Mouse (Mus musculus) hindbrain, embryonic 16.5 days (tissue): ENCODE results near the gene Ubqln1. TPM values are rescaled to one million over a fixed set of nuclear protein-coding genes. Genes with fewer than 3 reads are reported as not detected.

Experiments used
- ATAC-seq: fragments of 200-750 bp; cut with Nextera tagmentation; 2 replicates; pipeline ENCODE4 v1.8.0; 2017; ENCODE audit warnings: moderate TSS enrichment, moderate library complexity
- H3K27ac ChIP-seq: fragments of 300-500 bp; sonication (generic); 2 replicates; pipeline ENCODE4 v1.5.1; 2014; ENCODE audit warnings: low read depth, mild to moderate bottlenecking, control low read depth, low read length, moderate library complexity
- H3K27me3 ChIP-seq: fragments of 300-500 bp; sonication (generic); replicated peaks from 2 replicates; pipeline ENCODE4 v1.6.1; 2014; ENCODE audit warnings: low read length; ENCODE audit not compliant: control insufficient read depth, insufficient read depth
- H3K36me3 ChIP-seq: fragments of 300-500 bp; sonication (generic); 2 replicates; pipeline ENCODE4 v1.6.1; 2014; ENCODE audit warnings: mild to moderate bottlenecking, low read length, moderate library complexity, mixed read lengths; ENCODE audit not compliant: control insufficient read depth, insufficient read depth
- H3K4me1 ChIP-seq: fragments of 300-500 bp; sonication (generic); 2 replicates; pipeline ENCODE4 v1.6.1; 2014; ENCODE audit warnings: low read depth, low read length; ENCODE audit not compliant: control insufficient read depth, insufficient read depth
- H3K4me2 ChIP-seq: fragments of 300-500 bp; sonication (generic); 2 replicates; pipeline ENCODE4 v1.6.1; 2014; ENCODE audit warnings: mild to moderate bottlenecking, low read length, control low read depth, moderate library complexity
- H3K4me3 ChIP-seq: fragments of 300-500 bp; sonication (generic); 2 replicates; pipeline ENCODE4 v1.5.1; 2014; ENCODE audit warnings: mild to moderate bottlenecking, low read length, control low read depth, moderate library complexity
- H3K9ac ChIP-seq: fragments of 300-500 bp; sonication (generic); 2 replicates; pipeline ENCODE4 v1.6.1; 2014; ENCODE audit warnings: low read depth, mild to moderate bottlenecking, control low read depth, low read length, moderate library complexity
- H3K9me3 ChIP-seq: fragments of 300-500 bp; sonication (generic); 2 replicates; pipeline ENCODE4 v1.6.1; 2014; ENCODE audit warnings: mild to moderate bottlenecking, low read length, moderate library complexity; ENCODE audit not compliant: control insufficient read depth
- WGBS: fragments of 180-500 bp; shearing (Covaris S2); extraction: QIAGEN DNeasy Blood & Tissue Kit; methylation state at CpG from one replicate; pipeline ENCODE4 v1.1.7; 2014; 5-methylcytosine and 5-hydroxymethylcytosine counted together
- polyA plus RNA-seq: library from polyadenylated mRNA; unstranded; fragments of >200 nt; fragmentation: Nextera tagmentation; extraction: Ambion mirVana; gene quantifications from 2 replicates; pipeline ENCODE4 v1.2.1, GENCODE M21; 2015

Gene Ubqln1
- polyA plus RNA-seq, 1 experiment from 2014 or later = 129 TPM

DNA sequence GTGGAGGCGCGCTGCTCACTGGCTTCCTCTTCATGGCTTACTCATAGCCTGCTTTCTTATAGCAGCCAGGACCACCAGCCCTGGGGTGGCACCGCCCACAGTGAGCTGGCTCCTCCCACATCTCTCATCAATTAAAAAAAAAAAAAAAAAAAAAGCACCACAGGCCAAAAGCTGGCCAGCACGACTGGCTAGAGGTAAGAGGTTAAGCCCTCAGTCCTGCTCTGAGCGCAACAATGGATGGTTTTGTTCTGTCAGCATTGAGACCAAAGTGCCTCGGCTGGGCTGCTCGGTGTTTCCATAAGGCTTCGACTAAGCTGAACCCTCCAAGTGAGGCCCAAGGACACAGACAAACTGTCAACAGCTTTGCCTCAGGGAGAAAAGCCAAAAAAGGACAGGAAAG, 10.2 kb upstream of the Ubqln1 start:
- Histone ChIP-seq H3K27ac (no peak overlapping the region), H3K4me3 (no peak overlapping the region), H3K9me3 (0 out of 2 replicates have a peak, but pooled peaks cover 3% of the 10 kb centered on the region), H3K4me1 (no peaks in the 10 kb centered on the region), H3K36me3 (no peaks in the 10 kb centered on the region), H3K27me3 (no peaks in the 10 kb centered on the region), H3K4me2 (no peak overlapping the region), H3K9ac (no peak overlapping the region)
- WGBS = 67% methylated on average over 8 of the region's 8 CpGs
- no peak for ATAC-seq

DNA sequence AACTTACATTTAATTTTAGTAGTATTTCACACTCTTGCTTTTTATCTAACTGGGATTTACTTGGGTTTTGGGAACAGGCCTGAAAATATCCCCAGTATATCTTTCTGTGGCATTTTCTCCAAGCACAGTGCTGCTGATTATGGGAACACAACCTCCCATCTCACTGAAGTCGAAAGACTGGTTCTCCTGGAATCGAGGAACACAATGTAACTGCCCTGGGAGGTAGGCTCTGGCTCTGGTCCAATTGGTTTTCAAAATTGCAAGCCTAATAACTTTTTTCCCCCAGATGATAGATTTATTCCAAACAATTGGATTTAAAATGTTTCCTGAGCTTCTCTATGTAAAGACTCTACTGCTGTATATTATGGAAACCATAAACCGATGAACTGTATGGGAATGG, 4.8 kb upstream of the Ubqln1 start:
- no peak overlapping the region for H3K4me3 ChIP-seq
- peaks cover 6% of the 10 kb centered on the region for H3K4me1 ChIP-seq
- H3K27ac ChIP-seq = no peak overlapping the region
- ATAC-seq = no peak
- H3K36me3 ChIP-seq = no peaks in the 10 kb centered on the region
- no peak overlapping the region for H3K9ac ChIP-seq
- H3K27me3 ChIP-seq = no peaks in the 10 kb centered on the region
- H3K9me3 ChIP-seq = no peaks in the 10 kb centered on the region
- WGBS = 91% methylated on average over 3 of the region's 3 CpGs
- H3K4me2 ChIP-seq = no peak overlapping the region

- H3K9ac ChIP-seq = no peak overlapping the region
- H3K4me3 ChIP-seq = no peak overlapping the region
- no peaks in the 10 kb centered on the region for H3K9me3 ChIP-seq
- ATAC-seq = no peak
- no peaks in the 10 kb centered on the region for H3K27me3 ChIP-seq
- no peak overlapping the region for H3K4me2 ChIP-seq
- no peak overlapping the region for H3K27ac ChIP-seq
- WGBS = 96% methylated on average over 2 of the region's 2 CpGs
- peaks cover 23% of the 10 kb centered on the region for H3K4me1 ChIP-seq
- no peaks in the 10 kb centered on the region for H3K36me3 ChIP-seq
These were observed 2.1 kb upstream of the Ubqln1 start for GRCm38 (mm10) chr13:58217536-58217935.

- H3K9me3 ChIP-seq = no peaks in the 10 kb centered on the region
- H3K4me1 ChIP-seq = peaks cover 28% of the 10 kb centered on the region
- no peaks in the 10 kb centered on the region for H3K27me3 ChIP-seq
- H3K4me3 ChIP-seq = peak overlapping the region; percentile 100
- no peaks in the 10 kb centered on the region for H3K36me3 ChIP-seq
- peak overlapping the region; percentile 90 for H3K4me2 ChIP-seq
- 93% methylated on average over 9 of the region's 9 CpGs for WGBS
- H3K9ac ChIP-seq = peak overlapping the region; percentile 99
- no peak overlapping the region; the same call in 1 of the 2 replicates for H3K27ac ChIP-seq
- no peak for ATAC-seq
These were observed 942 bp upstream of the Ubqln1 start for GRCm38 (mm10) chr13:58216395-58216794.

DNA sequence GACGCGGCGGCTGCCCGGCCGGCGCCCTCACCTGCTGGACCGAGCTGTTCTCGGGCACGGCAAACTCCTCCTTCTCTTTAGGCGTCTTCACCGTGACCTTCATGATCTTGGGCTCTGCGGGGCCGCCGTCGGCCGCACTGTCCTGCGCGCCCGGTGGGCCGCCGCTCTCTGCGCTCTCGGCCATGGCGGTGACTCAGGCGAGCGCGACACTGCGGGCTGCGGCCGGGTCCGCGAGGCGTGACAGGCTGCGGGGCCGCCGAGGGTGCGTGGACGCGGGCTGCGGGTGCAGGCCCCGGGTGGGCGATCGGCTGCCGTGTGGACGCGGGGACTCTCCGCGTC, 231 bp downstream of the Ubqln1 start:
- H3K9ac ChIP-seq = peak overlapping the region; percentile 99
- H3K36me3 ChIP-seq = no peaks in the 10 kb centered on the region
- H3K9me3 ChIP-seq = no peaks in the 10 kb centered on the region
- peak overlapping the region; percentile 96 for H3K27ac ChIP-seq
- peak; percentile 82; the same call in 1 of the 2 replicates for ATAC-seq
- WGBS = 0% methylated on average over 29 of the region's 48 CpGs
- peak overlapping the region; percentile 90 for H3K4me2 ChIP-seq
- peaks cover 31% of the 10 kb centered on the region for H3K4me1 ChIP-seq
- no peaks in the 10 kb centered on the region for H3K27me3 ChIP-seq
- H3K4me3 ChIP-seq = peak overlapping the region; percentile 100

GRCm38 (mm10) chr13:58214346-58215252, 854 bp downstream of the Ubqln1 start:
- H3K9me3 ChIP-seq = no peaks in the 10 kb centered on the region

GRCm38 (mm10) chr13:58213801-58214200, 1.7 kb downstream of the Ubqln1 start:
- Histone ChIP-seq H3K4me3 (peak overlapping the region; percentile 100), H3K27me3 (no peaks in the 10 kb centered on the region), H3K9me3 (no peaks in the 10 kb centered on the region), H3K4me1 (peaks cover 31% of the 10 kb centered on the region), H3K9ac (peak overlapping the region; percentile 17; the same call in 1 of the 2 replicates), H3K4me2 (peak overlapping the region; percentile 90), H3K27ac (no peak overlapping the region), H3K36me3 (no peaks in the 10 kb centered on the region)
- no peak for ATAC-seq
- 65% methylated on average over 8 of the region's 8 CpGs for WGBS

More at GRCm38 (mm10) chr13:58214346-58215252, 854 bp downstream of the Ubqln1 start:
- Histone ChIP-seq H3K9ac (peak overlapping the region; percentile 99), H3K36me3 (no peaks in the 10 kb centered on the region), H3K27ac (peak overlapping the region; percentile 96), H3K4me2 (peak overlapping the region; percentile 90), H3K4me3 (peak overlapping the region; percentile 100), H3K27me3 (no peaks in the 10 kb centered on the region), H3K4me1 (peaks cover 31% of the 10 kb centered on the region)
- WGBS = 3% methylated on average over 38 of the region's 49 CpGs
- ATAC-seq = peak; percentile 53

DNA sequence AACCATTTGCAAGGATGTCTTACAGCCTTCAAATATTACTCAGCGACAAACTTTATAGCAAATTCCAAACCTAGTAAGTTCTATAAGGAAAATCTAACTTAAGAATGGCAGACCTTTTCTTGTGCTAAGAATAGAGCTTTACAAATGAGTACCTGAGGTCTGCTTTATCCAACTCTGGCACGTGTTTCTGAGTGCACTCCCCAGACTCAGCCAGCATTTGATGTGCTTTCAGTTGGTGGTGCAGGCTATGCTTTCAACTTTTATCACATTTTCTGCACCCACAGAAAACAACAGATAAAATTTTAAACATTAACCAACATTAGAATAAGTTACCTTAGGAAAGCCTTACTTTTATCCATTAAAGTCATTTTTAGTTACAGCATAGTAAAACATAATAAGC, 2.9 kb downstream of the Ubqln1 start:
- Histone ChIP-seq H3K27ac (no peak overlapping the region), H3K9me3 (no peaks in the 10 kb centered on the region), H3K36me3 (no peaks in the 10 kb centered on the region), H3K27me3 (no peaks in the 10 kb centered on the region), H3K4me1 (peaks cover 31% of the 10 kb centered on the region), H3K4me3 (no peak overlapping the region), H3K4me2 (no peak overlapping the region), H3K9ac (no peak overlapping the region)
- 82% methylated on average over 2 of the region's 2 CpGs for WGBS
- no peak for ATAC-seq

DNA sequence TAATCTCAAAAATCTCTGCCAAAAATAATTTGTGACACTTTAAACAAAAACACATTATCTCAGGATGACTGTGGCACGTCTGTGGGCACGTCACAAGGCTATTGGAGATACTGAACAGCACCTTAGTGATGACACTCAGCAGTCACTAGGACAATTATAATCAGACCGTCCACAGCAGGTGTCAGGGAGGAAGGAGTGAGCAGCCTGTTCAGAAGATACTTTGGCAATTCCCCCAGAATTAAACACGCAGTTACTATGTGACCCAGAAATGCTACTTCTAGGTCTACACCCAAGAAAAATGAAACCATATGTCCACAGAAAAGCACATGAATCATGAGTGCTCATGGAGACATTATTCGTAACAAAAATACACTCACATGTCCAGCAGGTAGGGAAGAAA, 5.0 kb downstream of the Ubqln1 start:
- Histone ChIP-seq H3K4me2 (no peak overlapping the region), H3K36me3 (no peaks in the 10 kb centered on the region), H3K4me3 (no peak overlapping the region), H3K9ac (no peak overlapping the region), H3K4me1 (peaks cover 25% of the 10 kb centered on the region), H3K27me3 (no peaks in the 10 kb centered on the region), H3K9me3 (no peaks in the 10 kb centered on the region), H3K27ac (no peak overlapping the region)
- ATAC-seq = no peak
- 72% methylated on average over 5 of the region's 5 CpGs for WGBS
